Mouse (Mus musculus): ENCODE results near the gene Cecr2. TPM values are rescaled to one million over a fixed set of nuclear protein-coding genes. Genes with fewer than 3 reads are reported as not detected.
"Not testable (repeated sequence)": the region's sequence is repeated elsewhere in the genome, so short reads cannot be mapped to it uniquely, and the experiment has no call there.

The Cecr2 gene
- total RNA-seq, 4 experiments from 2014 or later, result 7.7 to 15.9 (median 13.5) TPM

- DNase-seq (ENCODE audit: low spot score in 2 of 2), result no peak
Measured at GRCm38 (mm10) chr6:120772025-120772424, 105.9 kb downstream of the Cecr2 start.

GRCm38 (mm10) chr6:120773149-120773628 is 107.0 kb downstream of the Cecr2 start, which contains the start of gene Slc25a18:
Gene Slc25a18, plus strand, starts transcription at chr6:120773578.
- peak; percentile 52 to 70 for DNase-seq (ENCODE audit: low spot score in 2 of 2)

- no peak for DNase-seq (ENCODE audit: low spot score in 2 of 2)
Measured at GRCm38 (mm10) chr6:120773763-120774162, 107.6 kb downstream of the Cecr2 start.

GRCm38 (mm10) chr6:120776286-120776685 is 110.1 kb downstream of the Cecr2 start:
- no peak for DNase-seq (ENCODE audit: low spot score in 2 of 2)

- no peak for DNase-seq (ENCODE audit: low spot score in 2 of 2)
Measured at GRCm38 (mm10) chr6:120777533-120777932, 111.4 kb downstream of the Cecr2 start.

- DNase-seq (ENCODE audit: low spot score in 2 of 2), result no peak
Measured at GRCm38 (mm10) chr6:120778226-120778625, 112.1 kb downstream of the Cecr2 start.

GRCm38 (mm10) chr6:120782948-120783347 is 116.8 kb downstream of the Cecr2 start:
- DNase-seq (ENCODE audit: low spot score in 2 of 2), result no peak

GRCm38 (mm10) chr6:120784351-120784750 is 118.2 kb downstream of the Cecr2 start:
- DNase-seq (ENCODE audit: low spot score in 2 of 2), result no peak

GRCm38 (mm10) chr6:120788068-120788607 is 122.0 kb downstream of the Cecr2 start:
- DNase-seq (ENCODE audit: low spot score in 2 of 2), result no peak

GRCm38 (mm10) chr6:120788904-120789303 is 122.7 kb downstream of the Cecr2 start:
- DNase-seq (ENCODE audit: low spot score in 2 of 2), result no peak

GRCm38 (mm10) chr6:120790153-120790552 is 124.0 kb downstream of the Cecr2 start:
- DNase-seq (ENCODE audit: low spot score in 2 of 2), result no peak

- DNase-seq (ENCODE audit: low spot score in 2 of 2), result no peak
Measured at GRCm38 (mm10) chr6:120790717-120791116, 124.5 kb downstream of the Cecr2 start.

GRCm38 (mm10) chr6:120792947-120793346 is 126.8 kb downstream of the Cecr2 start:
- DNase-seq (ENCODE audit: low spot score in 2 of 2), result peak in 1 of 2 experiments; percentile 40

GRCm38 (mm10) chr6:120795422-120796086 is 129.4 kb downstream of the Cecr2 start:
- DNase-seq (ENCODE audit: low spot score in 2 of 2), result no peak

GRCm38 (mm10) chr6:120796111-120796510 is 129.9 kb downstream of the Cecr2 start:
- DNase-seq (ENCODE audit: low spot score in 2 of 2), result peak in 1 of 2 experiments; percentile 45

- DNase-seq (ENCODE audit: low spot score in 2 of 2), result no peak
Measured at GRCm38 (mm10) chr6:120798019-120798418, 131.8 kb downstream of the Cecr2 start.

- no peak for DNase-seq (ENCODE audit: low spot score in 2 of 2)
Measured at GRCm38 (mm10) chr6:120798905-120799304, 132.7 kb downstream of the Cecr2 start.

- DNase-seq (ENCODE audit: low spot score in 2 of 2), result peak in 1 of 2 experiments; percentile 26
Measured at GRCm38 (mm10) chr6:120799581-120800041, 133.4 kb downstream of the Cecr2 start.

GRCm38 (mm10) chr6:120806999-120807737 is 141.0 kb downstream of the Cecr2 start:
- DNase-seq (ENCODE audit: low spot score in 2 of 2), result no peak

- DNase-seq (ENCODE audit: low spot score in 2 of 2), result no peak
Measured at GRCm38 (mm10) chr6:120807738-120808081, 141.5 kb downstream of the Cecr2 start.

GRCm38 (mm10) chr6:120811999-120812398 is 145.8 kb downstream of the Cecr2 start:
- not testable (repeated sequence) for DNase-seq (ENCODE audit: low spot score in 2 of 2)

- DNase-seq (ENCODE audit: low spot score in 2 of 2), result no peak
Measured at GRCm38 (mm10) chr6:120819294-120819693, 153.1 kb downstream of the Cecr2 start.

Data from layer of hippocampus, adult 8-10 months (tissue).